Mouse (Mus musculus): Measurements from ENCODE around the gene Tat. TPM values are rescaled to one million over a fixed set of nuclear protein-coding genes. Genes with fewer than 3 reads are reported as not detected.

Gene Tat
- polyA plus RNA-seq, 1 experiment from 2014 or later = 0.25 TPM

DNA sequence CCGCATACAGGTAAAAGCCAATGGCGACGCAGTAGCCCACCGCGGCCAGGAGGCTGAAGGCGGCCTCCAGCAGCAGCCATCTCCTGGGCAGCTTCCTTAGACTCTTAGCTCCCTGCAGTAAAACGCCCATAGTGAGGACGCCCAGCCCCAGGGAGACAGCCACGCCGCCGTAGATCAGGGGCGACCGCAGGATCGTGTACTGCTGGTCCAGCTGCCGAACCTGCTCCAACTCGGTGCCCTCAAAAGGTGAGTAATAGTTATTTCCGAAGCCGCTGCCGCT lies 42.0 kb upstream of the Tat start:
- Histone ChIP-seq H3K4me3 (ENCODE audit: low read depth, low read length) (no peak overlapping the region), H3K9ac (replicated peaks; ENCODE audit: low read depth) (no peak overlapping the region), H3K27me3 (replicated peaks; ENCODE audit: insufficient read depth, low read length) (no peaks in the 10 kb centered on the region), H3K27ac (ENCODE audit: low read length) (no peak overlapping the region), H3K36me3 (ENCODE audit: insufficient read depth, low read length) (no peaks in the 10 kb centered on the region), H3K4me2 (replicated peaks; ENCODE audit: low read depth, low read length) (0 out of 2 replicates have a peak overlapping the region, but pooled peaks have one; percentile 19), H3K4me1 (ENCODE audit: insufficient read depth, low read depth, low read length) (no peaks in the 10 kb centered on the region; the same call in 1 of the 2 replicates), H3K9me3 (ENCODE audit: low read length) (no peaks in the 10 kb centered on the region)
- WGBS = 7% methylated on average over 19 of the region's 19 CpGs
- no peak for ATAC-seq
- no peak for DNase-seq (ENCODE audit: low spot score)
- no peak for TF ChIP-seq EP300 (IDR thresholded peaks at IDR 0.05)
- TF ChIP-seq CTCF (IDR thresholded peaks at IDR 0.05) = no peak

DNA sequence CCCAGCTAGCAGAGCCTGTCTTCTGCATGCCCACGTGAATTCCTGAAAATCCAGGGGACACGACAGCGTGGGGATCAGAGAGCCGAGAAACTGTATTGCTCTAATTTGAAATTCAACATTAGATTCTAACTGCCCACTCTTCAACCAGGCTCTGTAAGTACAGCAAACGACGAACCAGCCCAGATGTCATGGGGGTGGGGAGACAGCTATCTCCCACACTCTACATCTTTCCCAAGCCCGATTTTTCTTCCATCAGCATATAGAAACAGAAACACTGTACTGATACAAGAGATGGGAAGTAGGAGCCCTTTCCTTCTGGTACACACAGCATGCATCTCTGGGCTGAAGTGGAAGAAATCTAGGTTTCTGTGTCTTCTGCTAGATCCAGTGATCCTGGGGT lies 38.1 kb upstream of the Tat start:
- no peak for TF ChIP-seq CTCF (IDR thresholded peaks at IDR 0.05)
- no peak for TF ChIP-seq EP300 (IDR thresholded peaks at IDR 0.05)
- Histone ChIP-seq H3K4me3 (ENCODE audit: low read depth, low read length) (no peak overlapping the region), H3K27ac (ENCODE audit: low read length) (no peak overlapping the region), H3K9ac (replicated peaks; ENCODE audit: low read depth) (no peak overlapping the region), H3K36me3 (ENCODE audit: insufficient read depth, low read length) (no peaks in the 10 kb centered on the region), H3K4me1 (ENCODE audit: insufficient read depth, low read depth, low read length) (no peaks in the 10 kb centered on the region; the same call in 1 of the 2 replicates), H3K4me2 (replicated peaks; ENCODE audit: low read depth, low read length) (no peak overlapping the region), H3K27me3 (replicated peaks; ENCODE audit: insufficient read depth, low read length) (no peaks in the 10 kb centered on the region), H3K9me3 (ENCODE audit: low read length) (no peaks in the 10 kb centered on the region)
- DNase-seq (ENCODE audit: low spot score) (no peak), ATAC-seq (no peak)
- 60% methylated on average over 7 of the region's 7 CpGs for WGBS

DNA sequence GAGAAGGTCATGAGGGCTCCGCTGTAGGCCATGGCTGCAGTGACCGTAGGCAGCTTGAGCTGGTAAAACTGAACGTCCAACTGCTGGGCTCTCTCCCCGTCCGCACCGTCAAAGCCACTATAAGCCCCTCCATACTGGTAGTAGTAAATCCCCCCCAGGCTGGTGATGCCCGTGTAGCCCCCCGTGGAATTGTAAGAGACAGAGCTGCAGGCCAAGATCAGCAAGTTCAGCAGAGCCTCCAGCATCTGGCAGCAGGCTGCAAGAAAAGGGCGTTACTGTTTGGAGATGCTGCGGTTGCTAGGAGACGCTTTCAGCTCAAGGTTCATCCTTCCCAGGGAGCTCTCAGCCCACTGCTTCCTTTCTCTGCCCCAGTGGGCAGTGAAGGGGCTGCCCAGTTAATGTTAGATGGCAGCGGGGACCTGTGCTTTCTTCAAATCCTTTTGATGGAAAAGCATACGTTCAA lies 35.7 kb upstream of the Tat start:
- Histone ChIP-seq H3K4me1 (ENCODE audit: insufficient read depth, low read depth, low read length) (no peaks in the 10 kb centered on the region), H3K27ac (ENCODE audit: low read length) (no peak overlapping the region), H3K9ac (replicated peaks; ENCODE audit: low read depth) (no peak overlapping the region), H3K36me3 (ENCODE audit: insufficient read depth, low read length) (no peaks in the 10 kb centered on the region), H3K4me2 (replicated peaks; ENCODE audit: low read depth, low read length) (no peak overlapping the region), H3K4me3 (ENCODE audit: low read depth, low read length) (no peak overlapping the region), H3K27me3 (replicated peaks; ENCODE audit: insufficient read depth, low read length) (no peaks in the 10 kb centered on the region), H3K9me3 (ENCODE audit: low read length) (no peaks in the 10 kb centered on the region)
- TF ChIP-seq CTCF (IDR thresholded peaks at IDR 0.05) = no peak
- TF ChIP-seq EP300 (IDR thresholded peaks at IDR 0.05) = no peak
- ATAC-seq (no peak), DNase-seq (ENCODE audit: low spot score) (no peak)
- WGBS = 68% methylated on average over 13 of the region's 13 CpGs

DNA sequence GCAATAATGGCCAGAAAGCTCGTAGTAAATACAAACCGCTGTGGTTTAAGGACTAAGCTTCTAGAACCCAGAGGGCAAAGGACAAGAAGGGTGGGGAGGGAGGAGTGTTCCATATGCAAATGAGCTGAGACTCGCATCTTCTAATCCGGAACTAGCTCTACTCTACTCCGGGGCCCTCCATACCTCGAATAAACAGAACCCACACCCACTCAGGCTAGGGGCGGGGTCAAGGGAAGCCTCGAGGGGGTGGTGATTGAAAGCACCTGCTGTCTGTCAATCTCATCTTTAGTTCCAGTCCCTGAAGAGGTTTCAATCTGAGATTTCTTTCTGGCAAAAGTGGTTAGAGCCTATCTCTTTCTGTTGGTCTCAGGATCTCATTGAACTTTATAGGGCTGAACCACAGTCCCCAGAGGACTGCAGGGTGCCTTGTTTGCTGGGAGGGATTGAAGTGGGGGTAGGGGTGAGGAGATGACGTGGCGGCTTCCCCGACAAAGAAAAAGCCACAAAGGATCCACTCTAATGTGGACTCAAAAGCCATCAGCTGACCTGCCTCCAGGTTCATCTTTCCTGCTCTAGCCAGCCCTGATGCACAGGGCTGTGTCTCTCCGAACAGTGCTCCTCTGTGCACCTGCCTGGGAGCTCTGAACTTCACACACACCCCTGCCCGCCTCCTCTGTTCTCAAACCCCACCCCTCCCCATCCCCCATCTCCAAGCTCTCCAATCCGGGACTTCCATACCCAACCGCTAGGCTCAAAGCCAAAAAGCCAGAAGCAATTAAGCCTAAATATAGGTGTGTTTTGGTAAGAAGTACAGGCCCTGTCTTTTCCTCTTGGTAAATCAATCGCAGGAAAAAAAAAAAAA lies 32.8 kb upstream of the Tat start:
- H3K9me3 ChIP-seq (ENCODE audit: low read length) = no peaks in the 10 kb centered on the region
- DNase-seq (ENCODE audit: low spot score) = peak; percentile 53

DNA sequence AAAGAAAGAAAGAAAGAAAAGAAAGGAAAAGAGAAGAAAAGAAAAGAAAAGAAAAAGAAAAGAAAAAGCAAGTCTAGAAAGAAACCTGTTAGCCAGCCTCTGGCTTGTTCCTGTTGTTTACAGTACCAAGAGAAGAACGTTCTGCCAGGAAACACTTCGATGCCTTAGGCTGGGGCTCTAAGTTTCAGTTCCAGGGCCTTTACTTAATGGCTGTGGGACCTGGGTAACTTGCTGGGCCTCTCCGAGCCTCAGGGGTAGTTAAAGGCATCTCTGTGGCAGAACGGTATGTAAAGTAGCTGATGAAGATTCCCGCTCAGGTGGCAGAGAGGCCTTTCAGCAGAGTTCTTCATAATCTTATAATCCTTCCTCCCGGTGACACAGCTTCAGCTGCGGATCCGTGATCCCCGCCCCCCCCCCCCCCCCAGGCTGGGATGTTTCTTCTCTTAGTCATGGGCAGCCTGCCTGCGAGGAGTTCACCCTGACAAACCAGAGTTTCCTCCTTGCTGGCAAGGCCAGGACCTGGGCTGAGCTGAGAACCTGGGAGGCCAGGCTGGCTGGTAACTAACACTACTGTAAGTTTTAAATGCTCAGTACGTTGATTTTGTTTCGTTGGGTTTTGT lies 32.1 kb upstream of the Tat start:
- peak overlapping the region; percentile 66; the same call in 1 of the 2 replicates for H3K27ac ChIP-seq (ENCODE audit: low read length)
- no peak overlapping the region for H3K9ac ChIP-seq (replicated peaks; ENCODE audit: low read depth)
- 15% methylated on average over 11 of the region's 12 CpGs for WGBS
- H3K4me2 ChIP-seq (replicated peaks; ENCODE audit: low read depth, low read length) = no peak overlapping the region; the same call in 1 of the 2 replicates
- H3K36me3 ChIP-seq (ENCODE audit: insufficient read depth, low read length) = no peaks in the 10 kb centered on the region
- DNase-seq (ENCODE audit: low spot score) = peak; percentile 60
- 0 out of 2 replicates have a peak, but pooled peaks cover 18% of the 10 kb centered on the region for H3K27me3 ChIP-seq (replicated peaks; ENCODE audit: insufficient read depth, low read length)
- no peaks in the 10 kb centered on the region for H3K9me3 ChIP-seq (ENCODE audit: low read length)
- no peaks in the 10 kb centered on the region for H3K4me1 ChIP-seq (ENCODE audit: insufficient read depth, low read depth, low read length)
- no peak for TF ChIP-seq EP300 (IDR thresholded peaks at IDR 0.05)
- TF ChIP-seq CTCF (IDR thresholded peaks at IDR 0.05) = no peak
- H3K4me3 ChIP-seq (ENCODE audit: low read depth, low read length) = no peak overlapping the region
- ATAC-seq = peak; percentile 64

More for the DNA sequence above, 32.8 kb upstream of the Tat start:
- no peak overlapping the region for H3K4me3 ChIP-seq (ENCODE audit: low read depth, low read length)
- H3K4me1 ChIP-seq (ENCODE audit: insufficient read depth, low read depth, low read length) = no peaks in the 10 kb centered on the region
- H3K27ac ChIP-seq (ENCODE audit: low read length) = peak overlapping the region; percentile 54
- no peaks in the 10 kb centered on the region for H3K36me3 ChIP-seq (ENCODE audit: insufficient read depth, low read length)
- peak; percentile 26 for ATAC-seq
- TF ChIP-seq EP300 (IDR thresholded peaks at IDR 0.05) = no peak
- WGBS = 13% methylated on average over 16 of the region's 16 CpGs
- 0 out of 2 replicates have a peak, but pooled peaks cover 11% of the 10 kb centered on the region for H3K27me3 ChIP-seq (replicated peaks; ENCODE audit: insufficient read depth, low read length)
- H3K4me2 ChIP-seq (replicated peaks; ENCODE audit: low read depth, low read length) = 0 out of 2 replicates have a peak overlapping the region, but pooled peaks have one; percentile 17
- H3K9ac ChIP-seq (replicated peaks; ENCODE audit: low read depth) = no peak overlapping the region

DNA sequence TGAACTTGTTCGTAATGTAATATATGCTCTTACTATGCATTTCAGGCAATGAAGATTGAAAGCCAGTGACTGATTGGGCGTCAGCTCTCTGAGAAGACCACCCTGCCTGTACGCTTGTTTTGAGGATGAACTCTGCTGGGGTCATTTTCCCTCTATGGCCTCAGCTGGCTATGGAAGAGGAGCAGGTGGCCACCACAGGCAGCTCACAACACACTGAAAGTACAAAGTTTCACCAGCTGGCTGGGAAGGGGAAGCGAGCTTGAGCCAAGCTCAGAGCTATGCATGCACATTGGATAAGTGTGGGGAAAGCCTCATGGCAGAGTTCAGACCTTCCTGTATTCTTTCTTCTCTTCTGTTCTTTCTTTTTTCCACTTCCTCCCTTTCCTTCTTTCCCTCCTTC lies 31.1 kb upstream of the Tat start:
- TF ChIP-seq EP300 (IDR thresholded peaks at IDR 0.05) (no peak), CTCF (IDR thresholded peaks at IDR 0.05) (no peak)
- H3K27ac ChIP-seq (ENCODE audit: low read length) = no peak overlapping the region
- H3K27me3 ChIP-seq (replicated peaks; ENCODE audit: insufficient read depth, low read length) = 0 out of 2 replicates have a peak, but pooled peaks cover 20% of the 10 kb centered on the region
- 79% methylated on average over 4 of the region's 4 CpGs for WGBS
- H3K9me3 ChIP-seq (ENCODE audit: low read length) = no peaks in the 10 kb centered on the region
- no peaks in the 10 kb centered on the region for H3K36me3 ChIP-seq (ENCODE audit: insufficient read depth, low read length)
- ATAC-seq (no peak), DNase-seq (ENCODE audit: low spot score) (no peak)
- H3K4me1 ChIP-seq (ENCODE audit: insufficient read depth, low read depth, low read length) = no peaks in the 10 kb centered on the region
- no peak overlapping the region for H3K4me3 ChIP-seq (ENCODE audit: low read depth, low read length)
- no peak overlapping the region for H3K9ac ChIP-seq (replicated peaks; ENCODE audit: low read depth)
- no peak overlapping the region for H3K4me2 ChIP-seq (replicated peaks; ENCODE audit: low read depth, low read length)
